Mouse (Mus musculus) gastrocnemius, postnatal 25 days (tissue): ENCODE measurements around the gene Olfr1284. TPM values are rescaled to one million over a fixed set of nuclear protein-coding genes. Genes with fewer than 3 reads are reported as not detected.
"Not testable (repeated sequence)": the region's sequence is repeated elsewhere in the genome, so short reads cannot be mapped to it uniquely, and the experiment has no call there.

Source experiments
- DNase-seq: peaks from one replicate; pipeline ENCODE4 v3.0.0; 2022
- long read RNA-seq, 2 experiments: library from polyadenylated mRNA; stranded (forward); transcript quantifications; one replicate each; pipeline ENCODE4 v2.0.0; 2021
- total RNA-seq, 2 experiments: library from RNA; stranded (reverse); gene quantifications; 1 replicate in 1 of 2; 2 replicates in 1 of 2; pipeline ENCODE4 v1.2.3; 2021

Gene Olfr1284
- not detected for total RNA-seq
- long read RNA-seq, experiment 1, result 0 reads
- long read RNA-seq, experiment 2, result 0 reads

DNA sequence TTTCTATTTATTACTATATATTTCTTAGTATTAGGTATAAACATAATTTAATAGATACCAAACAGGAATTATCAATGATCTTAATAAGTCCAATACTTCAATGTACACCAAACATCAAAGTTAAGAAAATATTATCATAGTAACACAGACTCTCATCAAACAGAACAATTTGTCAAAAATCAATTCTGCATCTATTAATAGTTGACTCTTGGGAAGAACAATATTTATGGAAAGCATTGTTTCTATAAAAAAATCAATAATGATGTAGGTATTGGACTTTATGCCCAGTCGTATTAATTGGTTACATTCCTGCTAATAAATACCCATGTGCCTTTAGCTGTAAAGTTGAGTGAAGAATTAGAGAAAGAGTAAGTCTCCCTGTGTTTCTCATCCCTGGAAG is at the start of gene Olfr1284:
Gene Olfr1284, plus strand, starts transcription at position 301 of the 400 bp plus-strand sequence.
- DNase-seq, result no peak

DNA sequence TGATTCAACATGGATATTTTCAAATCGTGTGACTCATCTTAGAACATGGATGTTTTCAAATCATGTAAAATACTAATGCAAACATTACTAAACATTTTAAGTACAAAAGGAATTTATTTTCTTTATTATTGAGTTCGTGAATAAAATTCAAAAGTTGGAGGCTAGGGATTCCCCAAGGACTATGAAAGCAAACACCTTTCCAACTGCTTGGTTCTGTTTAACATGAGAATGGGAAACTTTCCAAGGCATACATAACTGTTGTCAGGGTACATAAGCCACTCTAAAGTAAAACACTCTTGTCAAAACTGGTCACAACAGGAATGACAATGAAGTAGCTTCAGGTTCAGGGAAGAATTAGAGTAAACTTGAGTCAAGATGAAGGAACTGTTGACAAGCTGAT is 49.1 kb upstream of the Olfr1284 start, which contains the start of gene Olfr1281:
Gene Olfr1281, plus strand, starts transcription at position 301 of the 400 bp plus-strand sequence.
- no peak for DNase-seq

DNA sequence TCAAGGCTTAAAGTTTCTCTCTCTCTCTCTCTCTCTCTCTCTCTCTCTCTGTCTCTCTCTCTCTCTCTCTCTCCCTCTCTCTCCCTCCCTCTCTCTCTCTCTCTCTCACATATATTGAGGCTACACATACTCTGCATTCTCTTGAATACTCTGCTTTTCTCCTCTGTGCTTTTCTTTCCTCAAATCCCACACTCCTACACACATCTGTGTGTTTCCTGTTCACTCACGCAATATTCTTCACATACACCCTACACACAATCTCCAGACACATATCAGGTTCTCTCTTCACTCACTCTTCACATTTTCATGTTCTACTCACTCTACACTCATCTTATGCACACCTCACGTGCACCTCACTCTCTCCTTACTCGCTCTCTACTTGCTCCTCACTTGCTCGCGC is 41.6 kb upstream of the Olfr1284 start:
- DNase-seq, result not testable (repeated sequence)

DNA sequence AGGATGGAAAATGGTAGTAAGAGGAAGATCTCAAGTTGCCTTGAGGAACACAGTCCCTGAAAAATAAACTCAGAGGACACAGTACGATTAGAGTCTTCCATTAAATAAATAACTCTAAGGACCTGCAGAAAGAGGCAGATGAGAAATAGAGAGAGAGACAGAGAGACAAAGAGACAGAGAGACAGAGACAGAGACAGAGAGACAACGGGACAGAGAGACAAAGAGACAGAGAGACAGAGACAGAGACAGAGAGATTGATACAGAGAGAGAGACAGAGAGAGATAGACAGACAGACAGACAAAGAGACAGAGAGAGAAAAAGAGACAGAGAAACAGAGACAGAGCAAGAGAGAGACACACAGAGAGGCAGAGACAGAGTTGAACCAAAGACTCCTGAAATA is 39.3 kb upstream of the Olfr1284 start, which contains the start of gene Olfr1282:
Gene Olfr1282, minus strand, starts transcription at position 101 of the 400 bp plus-strand sequence.
- DNase-seq, result no peak

DNA sequence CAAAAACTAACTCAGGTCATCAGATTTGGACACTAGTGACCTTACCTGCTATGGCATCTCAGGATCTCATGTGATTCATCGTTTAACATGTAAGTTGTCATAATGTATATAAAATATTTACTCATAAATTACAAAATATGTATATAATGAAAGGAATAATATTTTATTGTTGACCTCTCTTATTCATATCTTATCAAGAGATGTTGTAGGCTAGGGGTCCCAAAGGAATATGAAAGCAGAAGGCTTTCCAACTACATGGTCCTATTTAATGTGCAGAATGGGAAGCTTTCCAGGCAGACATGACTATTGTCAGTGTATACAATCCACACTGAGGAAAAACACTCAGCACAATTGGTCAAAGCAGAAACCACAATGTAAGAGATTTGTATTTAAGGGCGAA is 8.8 kb upstream of the Olfr1284 start, which contains the start of gene Olfr1283:
Gene Olfr1283, plus strand, starts transcription at position 301 of the 400 bp plus-strand sequence.
- no peak for DNase-seq

DNA sequence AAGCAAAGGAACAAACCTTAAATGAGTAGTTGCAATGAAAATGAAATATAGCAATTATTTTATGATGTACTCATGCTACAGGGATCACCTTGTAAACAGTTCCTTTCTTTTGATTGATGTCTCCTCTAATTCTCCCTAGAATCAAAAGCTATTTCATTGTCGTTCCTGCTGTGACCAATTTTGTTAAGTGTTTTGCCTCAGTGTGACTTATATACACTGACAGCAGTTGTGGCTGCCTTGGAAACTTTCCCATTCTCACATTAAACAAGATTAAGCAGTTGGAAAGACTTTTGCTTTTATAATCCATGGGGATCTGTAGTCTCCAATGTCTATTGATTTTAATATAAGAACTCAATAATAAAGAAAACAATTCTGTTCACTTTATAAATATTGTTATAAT is 47.6 kb downstream of the Olfr1284 start, which contains the start of gene Olfr1286:
Gene Olfr1286, minus strand, starts transcription at position 185 of the 400 bp plus-strand sequence.
- DNase-seq, result no peak

Other genes with a start within 250 kb of the Olfr1284 start
- not detected for gene Gm15130, start 222.6 kb upstream of the Olfr1284 start, total RNA-seq
- not detected for gene 4930430A15Rik, start 145.9 kb upstream of the Olfr1284 start, total RNA-seq
- not detected for gene Olfr1275, start 140.2 kb upstream of the Olfr1284 start, total RNA-seq
- not detected for gene Olfr1276, start 121.0 kb upstream of the Olfr1284 start, total RNA-seq
- gene Olfr1277, start 101.4 kb upstream of the Olfr1284 start, total RNA-seq, result not detected
- gene Olfr1278, start 85.4 kb upstream of the Olfr1284 start, total RNA-seq, result not detected
- gene Olfr1279, start 74.9 kb upstream of the Olfr1284 start, total RNA-seq, result not detected
- not detected for gene Olfr1280, start 61.5 kb upstream of the Olfr1284 start, total RNA-seq
- not detected for gene Olfr1281, start 49.0 kb upstream of the Olfr1284 start, total RNA-seq
- not detected for gene Olfr1282, start 39.4 kb upstream of the Olfr1284 start, total RNA-seq
- gene Olfr1283, start 8.7 kb upstream of the Olfr1284 start, total RNA-seq, result not detected
- gene Olfr1286, start 47.6 kb downstream of the Olfr1284 start, total RNA-seq, result not detected
- not detected for gene Olfr1287, start 73.6 kb downstream of the Olfr1284 start, total RNA-seq
- gene Olfr1288, start 98.6 kb downstream of the Olfr1284 start, total RNA-seq, result not detected
- not detected for gene Olfr1289, start 105.3 kb downstream of the Olfr1284 start, total RNA-seq
- not detected for gene Olfr1290, start 118.3 kb downstream of the Olfr1284 start, total RNA-seq
- not detected for gene Olfr1291-ps1, start 121.7 kb downstream of the Olfr1284 start, total RNA-seq
- not detected for gene Olfr1293-ps, start 149.7 kb downstream of the Olfr1284 start, total RNA-seq
- gene Olfr1294, start 164.8 kb downstream of the Olfr1284 start, total RNA-seq, result not detected
- gene Olfr1295, start 194.2 kb downstream of the Olfr1284 start, total RNA-seq, result not detected